Mouse (Mus musculus): Measurements from ENCODE around the gene Leap2.
A peak's percentile ranks its signal among the peaks of the same experiment; 100 is the strongest.

Gene Leap2

DNA sequence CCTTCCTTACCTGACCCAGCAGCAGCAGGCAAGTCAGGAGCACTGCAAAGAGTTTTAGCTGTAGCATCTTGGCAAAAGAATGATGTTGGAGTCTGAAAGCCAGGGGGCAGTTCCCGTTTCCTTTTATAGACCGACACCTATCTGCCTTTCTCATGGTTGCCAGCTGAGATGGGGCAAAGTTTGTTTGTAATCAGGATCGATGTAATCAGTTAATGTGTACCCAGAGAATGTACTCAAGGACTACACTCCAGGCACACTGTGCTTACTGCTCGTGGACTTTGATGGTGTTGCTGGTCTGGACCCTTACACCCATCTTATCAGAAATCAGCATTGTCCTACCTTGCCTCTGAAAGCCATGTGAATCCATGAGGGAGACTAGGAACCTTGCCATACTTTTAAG lies at the start of gene Leap2:
TSS of gene Leap2 (minus strand) at position 135 of the 400 bp plus-strand sequence.
- no peak for DNase-seq (ENCODE audit: low read depth, low spot score)

DNA sequence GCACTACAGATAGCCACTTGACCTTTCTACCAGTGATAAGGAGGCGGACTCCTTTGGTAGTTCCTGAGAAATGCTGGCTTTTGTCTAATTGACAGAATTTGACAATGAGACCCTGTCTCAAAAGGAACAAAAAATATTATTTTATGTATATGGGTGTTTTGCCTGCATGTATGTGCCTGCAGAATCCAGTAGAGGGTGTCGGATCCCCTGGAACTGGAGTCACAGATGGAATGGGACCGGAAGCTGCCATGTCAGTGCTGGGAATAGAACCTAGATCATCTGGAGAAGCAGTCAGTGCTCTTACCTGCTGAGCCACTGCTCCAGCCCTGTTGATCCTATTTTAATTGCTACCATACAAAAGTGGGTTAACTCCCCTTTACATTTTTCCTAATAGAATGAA lies 49.7 kb upstream of the Leap2 start:
- no peak for DNase-seq (ENCODE audit: low read depth, low spot score)

DNA sequence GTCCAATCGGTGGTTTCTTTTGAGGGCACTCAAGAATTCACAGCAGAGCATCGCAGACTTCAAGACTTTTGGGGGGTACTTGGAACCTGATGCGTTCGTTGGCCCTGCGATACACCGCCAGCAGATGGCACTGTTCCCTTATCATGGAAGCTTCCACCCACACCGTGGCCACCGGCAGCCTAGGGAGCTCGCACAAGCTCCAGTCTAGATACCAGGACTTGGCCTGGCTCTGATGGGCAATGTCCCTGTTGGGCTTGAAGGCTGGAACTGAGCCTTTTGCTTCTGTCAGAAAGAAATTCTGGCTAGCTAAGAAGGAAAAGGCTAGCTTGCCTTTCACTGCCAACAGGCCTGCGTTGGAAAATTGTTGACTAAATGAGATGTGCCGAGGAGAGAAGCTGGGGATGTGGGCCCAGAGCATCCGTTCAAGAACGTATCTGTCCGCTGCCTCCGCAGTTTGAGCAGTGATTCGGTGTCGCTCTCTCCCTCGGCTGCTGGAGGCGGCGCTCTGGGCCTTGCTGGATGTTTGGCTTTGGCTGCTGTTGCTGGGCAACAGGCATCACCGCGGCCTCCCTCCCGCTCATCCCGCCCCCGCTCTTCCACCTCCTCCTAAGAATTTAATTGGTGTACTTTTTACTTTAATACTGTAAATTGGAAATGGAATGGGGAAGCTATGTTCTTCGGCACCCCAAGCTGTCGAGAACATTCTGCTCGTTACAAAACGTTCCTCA lies 47.2 kb upstream of the Leap2 start, which contains the start of gene Gm9837:
TSS of gene Gm9837 (minus strand) at position 512 of the 728 bp plus-strand sequence.
- DNase-seq (ENCODE audit: low read depth, low spot score) = peak; percentile 93

DNA sequence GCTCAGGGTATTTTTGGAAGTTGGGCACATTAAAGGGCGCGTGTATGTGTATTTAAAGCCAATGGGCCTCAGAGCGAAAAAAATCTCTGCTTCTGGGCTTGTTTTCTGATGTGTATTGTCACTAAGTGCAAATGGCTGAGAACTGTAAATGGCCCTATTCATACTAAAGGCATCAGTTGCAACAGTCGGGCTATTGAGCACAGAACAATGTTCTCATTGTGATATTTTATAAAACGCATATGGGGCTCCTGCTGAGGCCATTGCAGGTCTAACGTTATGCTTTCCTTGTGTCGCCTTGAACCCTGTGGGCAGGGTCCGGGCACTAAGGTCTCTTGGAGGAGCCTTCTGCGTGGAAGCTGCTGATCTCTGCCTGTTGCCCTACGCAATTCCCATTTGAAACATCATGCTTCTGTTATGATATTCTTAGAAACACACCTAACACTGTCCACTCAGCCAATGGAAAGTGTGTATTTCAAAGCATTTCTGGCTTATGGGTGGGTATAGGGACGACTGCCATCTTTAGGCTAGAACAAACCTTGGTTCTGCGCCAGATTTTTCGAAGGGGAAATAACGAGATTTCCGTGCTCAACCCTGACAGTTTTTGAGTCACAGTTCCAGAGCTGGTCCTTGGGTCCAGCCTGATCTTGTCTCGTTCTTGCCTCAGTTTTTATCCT lies 46.5 kb upstream of the Leap2 start:
- DNase-seq (ENCODE audit: low read depth, low spot score) = no peak

DNA sequence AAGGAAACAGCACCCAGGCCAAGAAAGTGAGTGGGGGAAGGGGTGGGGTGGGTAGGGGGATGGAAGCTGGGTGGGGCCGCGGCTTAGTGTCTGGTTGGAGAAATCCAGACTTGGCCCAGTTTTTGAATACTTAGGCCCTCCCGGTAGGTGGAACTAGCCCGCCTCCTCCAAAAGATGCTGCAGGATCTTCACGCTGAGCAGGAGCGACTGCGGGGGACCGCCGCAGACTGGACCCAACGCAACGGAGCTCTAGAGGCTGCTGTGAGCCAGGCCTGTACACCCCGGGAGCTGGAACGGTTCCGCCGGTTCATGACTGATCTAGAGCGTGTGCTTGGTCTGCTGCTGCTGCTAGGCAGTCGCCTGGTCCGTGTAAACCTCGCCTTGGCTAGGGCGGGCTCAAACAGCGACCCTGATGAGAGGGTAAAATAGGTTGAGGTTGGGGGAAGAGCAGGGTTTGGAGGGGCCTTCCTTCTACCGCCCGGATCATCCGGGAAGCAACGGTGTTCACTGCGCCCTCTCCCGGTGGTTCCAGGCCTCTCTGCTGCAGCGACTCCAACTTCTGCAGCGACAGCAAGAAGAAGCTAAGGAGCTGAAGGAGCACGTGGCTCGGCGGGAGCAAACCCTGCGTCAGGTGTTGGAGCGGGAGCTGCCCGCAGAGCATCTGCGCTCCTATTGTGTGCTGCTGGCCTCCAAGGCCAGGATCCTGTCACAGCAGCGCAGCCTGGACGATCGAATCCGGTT lies 43.4 kb upstream of the Leap2 start:
- DNase-seq (ENCODE audit: low read depth, low spot score) = peak; percentile 84

DNA sequence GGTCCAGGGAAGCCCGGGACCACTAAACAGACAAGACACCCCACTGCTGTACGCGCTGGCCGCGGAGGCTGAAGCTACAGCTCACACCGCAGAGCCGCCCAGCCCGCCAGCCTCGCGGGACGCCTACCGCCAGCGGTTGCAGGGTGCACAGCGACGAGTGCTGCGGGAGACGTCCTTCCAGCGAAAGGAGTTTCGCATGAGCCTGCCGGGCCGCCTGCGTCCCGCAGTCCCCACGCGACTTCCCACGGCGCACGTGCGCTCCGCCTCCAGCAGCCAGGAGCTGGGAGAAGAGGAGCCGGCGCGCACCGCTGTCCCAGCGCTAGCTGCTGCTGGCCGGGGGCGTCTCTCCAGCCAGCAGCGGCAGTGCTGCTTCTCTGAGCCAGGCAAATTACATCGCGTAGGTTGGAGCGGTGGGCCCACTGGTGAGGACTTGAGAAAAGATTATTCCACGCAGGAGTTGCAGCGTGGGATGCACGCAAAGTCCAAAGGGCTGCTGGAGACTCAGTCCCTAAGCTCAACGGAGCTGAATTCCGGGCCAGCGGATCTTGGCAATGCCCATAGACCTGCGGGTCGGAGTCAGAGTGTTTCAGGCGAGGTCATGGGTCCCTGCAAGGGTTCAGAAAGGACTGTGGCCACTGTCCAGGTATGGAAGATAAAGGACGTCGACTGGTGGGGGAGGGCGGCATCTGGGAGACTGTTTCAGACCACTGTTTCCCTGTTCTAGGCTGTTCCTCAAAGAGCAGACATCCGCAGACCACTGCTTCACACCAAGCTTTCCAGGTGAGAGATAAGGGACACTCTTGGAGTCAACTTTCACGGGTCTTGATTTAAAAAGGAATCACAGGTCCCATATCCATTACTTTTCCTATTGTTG lies 40.8 kb upstream of the Leap2 start:
- DNase-seq (ENCODE audit: low read depth, low spot score) = no peak

DNA sequence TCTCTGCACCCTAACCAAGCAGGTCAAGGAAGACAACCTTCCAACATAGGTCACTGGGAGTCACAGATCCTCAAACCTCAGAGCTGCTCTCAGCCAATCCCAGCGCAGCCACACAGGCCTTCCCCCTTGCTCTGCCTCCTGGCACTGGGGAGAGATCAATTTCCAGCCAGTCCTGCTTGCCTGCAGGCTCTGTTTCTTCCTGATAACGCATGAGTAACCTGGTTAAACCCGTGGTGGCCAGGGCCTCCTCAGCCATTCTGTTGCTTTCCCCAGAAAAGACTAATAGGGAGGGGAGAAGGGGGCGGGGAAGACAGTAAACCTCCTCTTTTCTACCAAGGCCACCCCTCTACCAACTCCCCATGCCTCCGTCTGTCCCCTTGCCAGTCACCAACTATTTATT lies 38.8 kb upstream of the Leap2 start:
- no peak for DNase-seq (ENCODE audit: low read depth, low spot score)

DNA sequence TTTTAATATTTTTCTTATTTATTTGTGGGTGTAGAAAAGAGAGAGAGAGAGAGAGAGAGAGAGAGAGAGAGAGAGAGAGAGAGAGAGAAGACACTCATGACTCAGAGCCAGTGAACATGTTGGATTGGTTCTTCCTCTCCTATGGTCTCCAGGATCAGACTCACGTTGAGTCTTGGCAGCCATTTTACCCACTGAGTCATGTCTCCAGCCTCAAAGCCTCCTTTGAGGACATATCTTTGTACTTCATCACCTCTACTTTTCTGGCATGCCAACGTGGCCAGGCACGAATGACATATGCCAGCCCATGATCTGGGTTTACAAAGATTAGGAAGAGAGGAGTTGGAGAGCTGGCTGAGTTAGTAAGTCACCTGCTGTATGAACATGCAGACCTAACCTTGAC lies 37.2 kb upstream of the Leap2 start:
- no peak for DNase-seq (ENCODE audit: low read depth, low spot score)

DNA sequence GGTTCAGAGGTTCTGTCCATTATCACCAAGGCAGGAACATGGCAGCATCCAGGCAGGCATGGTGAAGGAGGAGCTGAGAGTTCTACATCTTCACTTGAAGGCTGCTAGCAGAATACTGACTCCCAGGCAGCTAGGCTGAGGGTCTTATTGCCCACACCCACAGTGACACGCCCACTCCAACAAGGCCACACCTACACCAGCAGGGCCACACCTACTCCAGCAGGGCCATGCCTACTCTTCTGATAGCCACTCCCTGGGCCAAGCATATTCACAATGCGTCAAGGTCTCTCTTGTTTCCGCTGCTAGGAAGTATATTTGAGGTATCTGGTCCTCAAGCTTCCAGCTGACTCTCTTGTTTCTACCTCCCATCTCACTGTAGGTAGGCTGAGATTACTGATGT lies 36.0 kb upstream of the Leap2 start:
- no peak for DNase-seq (ENCODE audit: low read depth, low spot score)

DNA sequence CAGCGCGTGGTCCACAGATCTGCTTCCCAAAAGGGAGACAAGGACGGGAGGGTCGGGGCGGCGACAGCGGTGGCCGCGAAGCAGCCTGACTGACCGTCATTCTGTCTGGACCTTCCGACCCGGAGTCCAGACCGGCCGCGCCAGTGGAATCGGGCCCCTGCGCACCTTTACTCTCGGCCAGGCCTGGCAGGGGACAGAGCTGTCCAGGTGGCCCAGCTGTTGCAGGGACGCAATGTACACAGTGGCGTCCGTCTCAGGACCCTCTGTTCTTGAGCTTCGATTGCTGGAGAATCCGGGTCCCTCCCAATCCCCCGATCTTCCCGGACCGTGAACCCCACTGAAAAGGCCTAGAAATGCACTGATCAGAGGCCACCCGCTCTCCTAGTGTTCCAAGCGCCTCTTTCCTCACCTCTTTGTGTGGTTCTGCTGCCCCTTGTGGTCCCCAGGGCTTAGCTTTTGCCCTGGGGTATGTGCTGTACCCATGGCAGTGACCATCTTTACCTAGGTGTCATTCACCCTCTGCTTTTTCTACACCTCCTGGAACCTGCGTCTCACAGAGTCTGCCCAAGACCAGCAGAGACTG lies 34.5 kb upstream of the Leap2 start:
- DNase-seq (ENCODE audit: low read depth, low spot score) = no peak

DNA sequence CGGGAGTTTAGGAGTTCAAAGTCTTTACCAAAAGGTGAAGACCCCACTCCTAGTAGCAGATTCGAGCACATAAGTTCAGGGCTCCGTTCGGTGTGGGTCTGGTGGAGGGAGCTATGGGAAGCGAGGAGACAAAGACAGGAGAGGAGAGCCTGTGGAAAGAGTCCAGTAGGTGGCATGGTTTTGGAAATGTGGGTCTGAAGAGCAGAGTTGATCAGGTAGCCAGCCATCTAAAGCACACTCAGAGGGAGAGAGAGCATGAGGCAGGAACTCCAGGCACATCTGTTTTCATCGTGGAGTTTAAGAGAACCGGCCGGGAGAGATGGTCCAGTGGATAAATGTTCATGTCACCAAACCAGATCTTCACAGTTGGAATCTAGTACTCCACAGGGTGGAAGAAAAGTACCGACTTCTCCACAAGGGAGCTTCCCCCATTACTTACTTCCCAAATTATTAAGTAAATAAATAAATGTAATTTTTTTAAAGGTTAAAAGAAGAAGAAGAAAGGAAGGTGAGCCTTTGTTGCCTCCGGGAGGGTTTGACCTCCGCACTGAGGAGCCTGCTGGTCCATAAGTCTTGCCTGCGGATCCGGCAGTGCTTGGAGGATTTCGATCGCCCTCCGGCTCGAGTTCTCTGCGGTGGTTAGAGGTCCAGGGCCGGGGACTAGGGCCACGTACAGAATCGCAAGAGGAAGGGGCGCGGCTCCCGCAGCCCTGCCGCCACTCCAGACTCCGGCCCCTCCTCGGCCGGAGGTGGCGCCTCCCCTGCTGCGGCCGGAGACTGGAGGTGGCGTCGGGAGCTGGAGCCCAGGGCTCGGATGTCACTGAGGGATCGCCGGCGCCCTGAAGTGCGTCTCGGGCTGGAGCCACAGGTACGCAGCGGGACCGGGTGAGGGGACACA lies 33.8 kb upstream of the Leap2 start, which contains the start of the genes Gm10447 and Shroom1:
TSS of gene Gm10447 (minus strand) at position 637 of the 898 bp plus-strand sequence.
TSS of gene Shroom1 (plus strand) at position 732 of the 898 bp plus-strand sequence.
- DNase-seq (ENCODE audit: low read depth, low spot score) = no peak

DNA sequence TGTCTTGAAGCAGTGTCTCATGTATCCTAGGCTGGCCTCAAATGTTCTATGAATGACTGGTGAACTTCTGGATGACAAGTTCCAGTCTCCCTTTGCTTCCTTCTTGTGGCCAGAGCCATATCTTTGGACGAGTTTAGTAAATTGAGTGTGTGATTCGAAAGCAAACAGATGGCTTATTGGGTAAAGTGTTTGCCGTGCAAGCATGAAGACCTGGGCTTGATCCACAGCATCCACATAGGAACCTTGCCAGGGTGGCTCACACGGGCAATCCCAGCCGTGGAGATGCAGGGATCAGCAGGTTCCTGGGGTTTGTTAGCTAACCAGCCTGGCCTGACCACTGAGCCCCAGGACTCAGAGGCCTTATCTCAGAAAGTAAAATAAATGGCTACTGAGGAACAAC lies 30.1 kb upstream of the Leap2 start:
- DNase-seq (ENCODE audit: low read depth, low spot score) = no peak

DNA sequence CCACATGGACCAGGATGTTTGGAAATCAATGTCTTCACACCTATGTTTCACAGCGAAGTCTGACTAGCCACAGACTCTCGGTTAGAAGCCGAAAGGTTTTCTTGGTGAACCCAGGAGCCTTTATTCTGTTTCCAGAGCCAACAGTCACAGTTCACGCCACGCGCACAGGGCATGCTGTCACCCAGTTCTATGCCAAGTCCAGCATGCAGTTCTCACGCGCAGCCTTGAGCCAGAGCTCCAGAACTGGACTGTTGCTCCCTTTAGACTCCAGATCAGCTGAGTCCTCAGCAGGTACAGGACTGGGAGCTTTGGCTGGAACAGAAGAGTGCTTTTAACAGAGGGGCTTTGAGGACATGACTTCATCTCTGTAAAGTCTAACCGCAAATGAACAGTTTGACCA lies 29.4 kb upstream of the Leap2 start:
- no peak for DNase-seq (ENCODE audit: low read depth, low spot score)

DNA sequence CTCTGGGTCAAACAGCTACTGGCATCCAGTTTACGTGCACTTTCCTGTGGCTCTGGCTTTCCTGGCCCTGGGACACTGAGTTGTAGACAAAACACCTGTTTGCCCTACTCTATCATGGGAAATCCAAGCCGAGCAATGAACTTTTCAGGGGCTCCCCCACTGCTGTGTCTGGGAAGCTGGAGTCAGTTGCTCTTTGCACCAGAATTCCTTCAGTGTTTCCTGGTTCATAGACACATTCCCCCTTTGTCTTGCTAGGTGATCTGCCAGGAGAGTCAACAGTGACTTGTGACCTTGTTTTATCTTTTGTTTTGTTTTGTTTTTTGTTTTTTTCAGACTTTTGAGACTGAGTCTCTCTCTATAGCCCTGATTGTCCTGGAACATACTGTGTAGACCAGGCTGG lies 28.4 kb upstream of the Leap2 start:
- no peak for DNase-seq (ENCODE audit: low read depth, low spot score)

DNA sequence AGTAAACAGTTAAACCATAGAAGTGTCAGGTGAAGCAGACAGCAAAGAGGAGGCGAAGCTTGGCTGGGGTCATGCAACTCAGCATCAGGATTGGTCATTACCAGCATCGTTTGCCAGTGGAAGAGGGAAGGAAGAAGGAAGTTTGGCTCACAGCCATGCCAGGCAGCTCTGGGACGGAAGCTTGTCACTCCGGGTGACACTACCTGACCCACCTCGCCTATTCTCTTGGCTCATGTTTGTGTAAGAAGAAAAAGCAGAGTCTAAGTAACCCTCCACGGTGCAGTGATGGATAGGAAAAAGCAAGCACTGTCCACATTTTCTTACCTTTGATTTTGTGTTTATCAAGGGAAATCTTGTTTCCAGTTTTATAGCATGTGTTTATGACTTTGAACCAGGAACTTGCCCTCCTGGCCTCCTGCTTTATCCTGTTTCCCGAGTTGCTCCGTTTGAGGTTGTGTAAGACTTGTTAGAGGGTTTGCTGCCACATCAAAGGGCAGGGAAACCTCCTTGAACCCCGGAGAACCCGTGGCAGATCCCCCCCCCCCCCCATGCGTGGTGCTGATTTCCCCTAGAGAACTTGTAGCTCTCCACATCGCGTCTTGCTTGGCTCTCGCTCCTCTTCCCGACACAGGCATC lies 27.2 kb upstream of the Leap2 start:
- no peak for DNase-seq (ENCODE audit: low read depth, low spot score)

DNA sequence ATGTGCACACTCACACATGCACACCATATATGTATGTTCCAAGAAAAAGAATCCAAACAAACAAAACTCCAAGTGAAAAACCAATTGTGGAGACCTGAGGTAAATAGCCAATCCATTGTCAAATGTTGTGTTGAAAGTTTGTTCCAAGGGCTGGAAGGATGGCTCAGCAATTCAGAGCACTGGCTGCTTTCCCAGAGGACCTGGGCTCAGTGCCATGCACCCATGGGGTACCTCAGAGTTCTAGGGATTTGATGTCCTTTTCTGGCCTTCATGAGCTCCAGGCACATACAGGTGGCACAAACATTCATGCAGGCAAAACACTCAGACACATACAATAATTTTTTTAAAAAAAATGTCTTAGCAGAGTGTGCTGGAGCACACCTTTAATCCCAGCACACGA lies 25.6 kb upstream of the Leap2 start:
- no peak for DNase-seq (ENCODE audit: low read depth, low spot score)

DNA sequence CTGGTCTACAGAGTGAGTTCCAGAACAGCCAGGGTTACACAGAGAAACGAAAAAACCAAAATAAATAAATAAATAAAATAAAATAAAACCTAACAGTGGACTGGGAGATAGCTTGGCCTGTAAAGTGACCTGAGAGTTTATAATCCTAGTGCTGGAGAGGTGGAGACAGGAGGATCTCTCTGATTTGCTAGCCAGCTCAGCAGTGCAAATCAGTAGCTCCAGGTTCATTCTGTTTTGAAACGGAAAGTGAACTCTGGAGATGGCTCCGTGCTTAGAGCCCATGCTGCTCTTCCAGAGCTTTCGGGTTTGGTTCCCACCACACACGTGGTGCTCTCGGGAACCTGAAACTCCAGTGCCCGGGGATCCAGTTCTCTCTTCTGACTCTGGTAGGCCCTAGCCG lies 25.0 kb upstream of the Leap2 start:
- DNase-seq (ENCODE audit: low read depth, low spot score) = no peak

DNA sequence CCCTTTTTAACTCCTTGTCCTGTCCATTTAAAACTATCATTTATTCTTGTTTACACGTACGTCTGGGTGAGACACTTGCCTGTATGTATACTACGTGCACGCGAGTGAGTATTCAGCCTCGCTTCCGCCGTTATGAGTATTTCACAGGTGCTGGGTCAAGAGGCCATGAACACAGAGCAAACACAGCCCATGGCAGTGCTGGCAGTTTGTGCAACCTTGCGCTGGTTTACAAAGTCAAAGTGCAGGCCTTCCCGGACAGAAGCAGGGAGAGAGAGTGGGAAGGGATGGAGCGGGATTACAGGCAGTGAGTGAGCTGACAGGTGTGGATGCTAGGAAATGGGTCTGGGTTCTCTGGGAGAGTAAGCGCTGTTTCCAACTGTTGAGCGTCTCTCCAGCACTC lies 23.2 kb upstream of the Leap2 start:
- no peak for DNase-seq (ENCODE audit: low read depth, low spot score)

DNA sequence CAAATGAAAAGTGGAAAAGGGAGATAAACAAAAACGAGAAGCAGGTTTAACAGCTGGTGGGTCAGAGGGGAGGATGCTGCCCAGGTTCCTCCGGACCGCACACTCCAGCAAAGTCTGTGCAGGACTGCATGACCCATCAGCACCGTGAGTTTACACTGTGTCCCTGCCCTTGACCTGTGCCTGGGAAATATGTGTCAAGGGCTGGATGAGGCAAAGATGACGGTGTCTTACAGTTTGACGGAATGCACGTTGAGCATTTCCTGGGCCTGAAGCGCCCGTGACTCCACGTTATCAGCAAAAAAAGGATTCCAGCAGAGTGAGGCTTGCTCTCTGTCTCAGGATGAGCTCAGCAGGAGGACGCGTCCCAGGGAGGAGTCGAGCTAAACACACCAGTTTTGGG lies 22.6 kb upstream of the Leap2 start:
- DNase-seq (ENCODE audit: low read depth, low spot score) = no peak

DNA sequence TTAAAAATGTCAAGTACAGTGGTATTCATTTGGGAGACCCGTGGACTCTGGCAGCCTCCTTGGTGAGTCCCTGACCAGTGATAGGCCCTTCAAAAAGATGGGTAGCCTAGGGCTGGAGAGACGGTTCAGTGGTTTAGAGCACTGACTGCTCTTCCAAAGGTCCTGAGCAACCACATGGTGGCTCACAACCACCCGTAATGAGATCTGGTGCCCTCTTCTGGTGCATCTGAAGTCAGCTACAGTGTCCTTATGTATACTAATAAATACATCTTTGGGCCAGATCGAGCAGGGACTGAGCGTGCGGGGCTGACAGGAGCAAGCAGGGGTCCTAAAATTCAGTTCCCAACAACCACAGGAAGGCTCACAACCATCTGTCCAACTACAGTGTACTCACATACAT lies 20.9 kb upstream of the Leap2 start:
- no peak for DNase-seq (ENCODE audit: low read depth, low spot score)

Measured in mesoderm, embryonic 11.5 days (tissue).